Mouse (Mus musculus): Measurements from ENCODE around the gene Syap1.
"Not testable (repeated sequence)": the region's sequence is repeated elsewhere in the genome, so short reads cannot be mapped to it uniquely, and the experiment has no call there.

Syap1 gene

GRCm38 (mm10) chrX:162830313-162830712 is 57.9 kb downstream of the Syap1 start:
- DNase-seq (ENCODE audit: low read depth, low spot score) = not testable (repeated sequence)

- no peak for DNase-seq (ENCODE audit: low read depth, low spot score)
Measured at GRCm38 (mm10) chrX:162829741-162830140, 58.5 kb downstream of the Syap1 start.

- DNase-seq (ENCODE audit: low read depth, low spot score) = peak; percentile 99
Measured at GRCm38 (mm10) chrX:162829203-162829708, 59.0 kb downstream of the Syap1 start, which contains the start of gene Txlng. Gene Txlng, minus strand, starts transcription at chrX:162829454.

GRCm38 (mm10) chrX:162828783-162829182 is 59.5 kb downstream of the Syap1 start:
- DNase-seq (ENCODE audit: low read depth, low spot score) = peak; percentile 1

GRCm38 (mm10) chrX:162828016-162828415 is 60.2 kb downstream of the Syap1 start:
- DNase-seq (ENCODE audit: low read depth, low spot score) = peak; percentile 20
